Mouse (Mus musculus): ENCODE data around the gene Slc10a3.
"Not testable (repeated sequence)": the region's sequence is repeated elsewhere in the genome, so short reads cannot be mapped to it uniquely, and the experiment has no call there.

Slc10a3 gene

DNA sequence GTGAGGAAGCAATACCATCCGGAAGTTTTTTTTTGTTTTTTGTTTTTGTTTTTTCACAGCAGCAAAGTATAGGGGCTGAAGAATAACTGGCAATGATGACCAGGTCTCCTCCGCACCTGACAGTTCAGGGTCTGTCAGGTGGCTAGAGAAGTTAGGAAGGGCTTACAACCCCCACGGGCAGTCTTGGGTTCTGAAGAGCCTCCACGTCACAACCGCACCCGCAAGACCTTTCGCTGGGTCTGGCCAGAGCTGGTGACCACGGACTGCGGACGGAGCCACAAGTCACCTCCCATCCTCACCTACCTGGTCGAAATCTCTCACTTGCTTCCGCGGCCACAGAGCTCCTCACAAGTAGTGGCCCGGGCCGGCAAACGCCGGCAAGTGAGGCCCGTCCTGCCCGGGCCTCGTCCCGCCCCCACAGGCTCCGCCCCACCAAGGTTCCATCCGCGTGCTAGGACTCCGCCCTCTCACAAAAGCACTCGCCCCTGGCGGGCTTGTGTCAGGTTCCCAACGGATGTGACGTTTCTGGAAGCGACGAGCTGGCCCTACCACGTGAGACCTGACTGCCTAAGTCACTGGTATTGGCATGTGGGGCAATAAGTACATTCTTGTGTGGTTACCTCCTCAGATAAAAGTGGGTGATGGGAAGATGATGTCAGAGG lies at the start of gene Slc10a3, which contains the start of gene Ubl4a:
Slc10a3 (minus strand) TSS at position 462 of the 662 bp plus-strand sequence.
Ubl4a (minus strand) TSS at position 331 of the 662 bp plus-strand sequence.
- DNase-seq (ENCODE audit: low spot score) = peak; percentile 92

DNA sequence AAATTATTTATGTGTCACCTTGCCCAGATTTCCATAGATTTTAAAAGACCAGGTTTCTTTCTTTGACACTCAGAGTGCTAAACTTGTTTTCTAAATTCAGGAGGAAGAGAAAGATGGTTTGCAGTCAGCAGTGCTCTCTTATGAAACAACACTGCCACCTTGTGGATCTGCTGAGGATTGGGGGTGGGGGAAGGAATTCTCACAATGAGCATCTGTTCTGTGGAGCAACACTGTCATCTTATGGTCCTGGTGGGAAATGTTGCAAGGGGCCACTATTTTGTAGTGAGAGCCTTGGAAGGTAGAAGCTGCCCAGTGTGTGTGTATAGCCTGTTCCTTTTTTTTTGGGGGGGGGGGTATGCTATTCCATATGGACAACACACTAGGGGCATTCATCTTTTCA lies 40.2 kb upstream of the Slc10a3 start:
- DNase-seq (ENCODE audit: low spot score) = peak; percentile 71

DNA sequence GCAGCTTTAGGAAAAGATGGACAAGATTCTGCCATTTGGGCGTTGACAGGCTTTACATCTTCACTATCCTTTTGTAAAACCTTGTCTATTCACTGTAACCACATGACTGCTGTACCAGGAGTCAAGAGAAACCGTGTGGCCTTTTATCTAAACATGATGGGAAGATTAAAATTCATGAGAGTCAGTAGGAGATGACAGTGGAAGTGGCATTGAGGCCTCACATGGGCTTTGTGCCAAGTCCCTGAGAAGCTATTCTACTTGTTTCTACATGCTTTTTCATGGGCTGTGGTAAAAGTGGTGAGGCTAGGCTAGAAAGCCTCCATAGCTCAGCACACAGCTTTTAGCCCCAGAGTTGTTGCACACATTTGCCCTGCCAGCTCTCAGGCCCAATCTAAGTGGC lies 35.2 kb upstream of the Slc10a3 start:
- DNase-seq (ENCODE audit: low spot score) = no peak

DNA sequence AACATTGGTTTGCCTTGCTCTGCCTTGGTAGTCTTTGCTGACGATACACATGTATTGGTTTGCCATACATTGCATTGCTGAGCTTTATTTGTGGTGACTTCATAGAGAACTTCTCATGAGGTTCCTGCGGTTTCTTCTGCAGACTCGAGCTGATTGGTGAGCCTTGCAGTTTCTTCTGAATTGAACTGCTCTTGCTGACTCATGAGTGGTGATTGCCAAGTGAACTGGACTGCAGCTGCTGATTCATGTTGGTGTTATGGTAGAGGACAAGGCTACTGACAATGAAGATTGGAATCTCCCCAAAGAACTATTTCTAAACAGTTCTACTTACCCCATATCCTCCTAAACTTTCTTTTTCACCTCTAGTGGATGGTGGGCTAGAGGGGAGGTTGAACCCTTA lies 27.0 kb upstream of the Slc10a3 start:
- DNase-seq (ENCODE audit: low spot score) = no peak

DNA sequence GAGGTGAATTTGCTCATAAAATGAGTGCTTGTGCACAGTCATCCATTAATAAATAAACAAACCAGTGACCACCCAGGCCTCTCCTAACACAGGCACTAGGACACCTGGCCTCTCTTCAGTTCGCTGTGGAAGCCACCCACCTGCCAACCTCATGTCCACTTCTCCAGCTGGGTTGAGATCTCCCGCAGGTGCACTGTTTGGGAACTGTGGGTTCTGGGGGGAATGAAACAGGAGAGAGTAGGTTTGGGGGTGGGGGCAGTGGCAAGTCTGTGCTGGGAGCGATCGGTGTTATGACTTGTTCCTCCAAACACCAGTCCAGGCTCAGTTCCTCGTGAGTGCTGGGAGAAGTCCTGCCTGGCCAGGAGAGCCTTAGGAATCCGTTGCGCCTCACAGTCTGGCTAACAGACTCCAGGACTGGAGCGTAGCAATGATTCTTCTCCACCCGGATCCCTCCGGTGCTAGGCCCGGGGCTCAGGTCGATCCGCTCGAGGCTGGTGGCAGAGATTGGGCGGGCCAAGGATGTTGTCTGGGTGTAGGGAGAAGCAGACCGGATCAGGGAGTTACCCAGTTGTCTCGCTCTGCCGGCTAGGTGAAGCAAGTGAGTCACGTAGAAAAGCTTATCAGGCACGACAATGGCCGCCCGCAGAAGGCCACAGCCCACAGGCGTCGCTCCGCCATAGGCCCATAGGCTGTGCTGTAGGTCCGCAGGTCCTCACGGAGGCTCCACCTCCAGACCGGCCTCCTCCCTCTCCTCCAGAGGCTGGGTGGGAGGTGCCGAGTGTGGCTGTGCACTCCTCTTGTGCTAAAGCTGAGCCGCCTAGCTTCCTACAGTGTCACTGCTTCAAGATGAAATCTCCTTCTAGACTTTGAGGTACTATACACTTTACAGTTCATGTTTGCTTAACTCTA lies 19.6 kb upstream of the Slc10a3 start, which contains the start of the genes Fam3a and Ikbkg:
Fam3a (minus strand) TSS at position 738 of the 909 bp plus-strand sequence.
Ikbkg (plus strand) TSS at position 756 of the 909 bp plus-strand sequence.
- peak; percentile 94 for DNase-seq (ENCODE audit: low spot score)

DNA sequence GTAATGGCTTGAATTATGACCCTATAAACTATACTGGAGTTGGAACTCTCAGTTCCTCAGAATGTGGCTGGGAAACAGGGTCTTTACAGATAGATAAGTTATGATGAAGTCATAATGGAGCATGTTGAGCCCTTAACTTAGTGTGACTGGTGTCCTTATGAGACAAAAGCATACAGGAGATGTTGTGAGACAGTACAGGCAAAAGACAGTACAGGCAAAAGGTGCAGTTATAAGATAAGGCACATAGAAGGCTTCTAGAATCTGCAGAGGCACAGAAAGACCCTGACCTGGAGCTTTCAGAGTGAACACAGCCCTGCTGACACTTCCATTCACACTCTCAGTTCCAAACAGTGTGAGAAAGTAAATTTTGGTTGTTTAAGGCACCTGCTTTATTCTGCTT lies 15.0 kb upstream of the Slc10a3 start:
- no peak for DNase-seq (ENCODE audit: low spot score)

DNA sequence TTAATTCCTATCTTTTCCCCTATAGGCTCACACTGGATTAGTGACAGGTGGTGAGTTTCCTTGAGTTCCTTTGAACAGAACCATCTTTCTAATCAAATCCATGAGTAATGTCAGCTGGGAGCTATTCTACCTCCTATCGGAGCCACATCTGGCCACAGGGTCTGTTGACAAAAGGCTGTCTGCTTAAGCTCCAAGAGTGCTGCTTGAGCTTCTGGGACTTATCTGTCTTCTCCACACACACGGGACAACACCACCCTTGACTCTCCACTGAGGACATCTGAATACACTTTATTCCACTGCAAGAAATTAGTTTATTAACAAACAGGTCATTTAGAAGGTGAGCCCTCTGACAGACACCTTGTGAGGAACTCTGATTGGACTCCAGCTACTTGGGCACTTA lies 11.3 kb upstream of the Slc10a3 start:
- DNase-seq (ENCODE audit: low spot score) = no peak

DNA sequence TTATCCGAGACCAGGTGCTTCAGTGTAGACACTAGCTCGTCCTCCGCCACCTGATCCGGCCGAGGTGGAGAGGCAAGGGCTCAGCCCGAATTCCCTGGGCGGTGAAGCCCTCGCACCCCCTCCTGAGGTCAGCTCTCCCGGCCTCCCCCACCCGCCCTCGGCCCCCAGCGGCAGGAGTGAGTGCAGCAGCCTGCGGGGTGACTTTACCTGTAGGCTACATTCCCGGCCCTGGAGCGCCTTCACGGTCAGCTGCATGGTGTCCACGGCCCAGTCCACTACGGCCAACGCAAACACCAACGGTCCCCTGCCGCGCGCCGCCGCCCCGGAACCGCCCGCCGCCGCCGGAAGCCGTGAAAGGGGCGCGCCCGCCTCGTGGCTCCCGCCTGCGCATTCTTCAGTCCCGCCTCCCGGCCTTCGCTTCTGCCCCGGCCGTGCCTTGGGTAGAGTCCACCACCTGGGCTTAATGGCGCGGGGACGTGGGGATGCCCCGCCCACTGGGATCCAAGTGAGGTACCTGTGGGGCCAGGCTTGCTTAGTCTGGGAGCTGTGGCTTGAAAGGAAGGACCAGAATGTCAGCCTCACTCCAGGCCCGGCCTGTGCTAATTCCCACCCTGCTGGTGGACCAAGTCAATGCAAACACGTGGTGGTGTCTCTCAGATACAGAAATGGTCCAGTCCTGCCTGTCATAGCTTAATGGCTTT lies 4.8 kb downstream of the Slc10a3 start:
- peak; percentile 45 for DNase-seq (ENCODE audit: low spot score)

DNA sequence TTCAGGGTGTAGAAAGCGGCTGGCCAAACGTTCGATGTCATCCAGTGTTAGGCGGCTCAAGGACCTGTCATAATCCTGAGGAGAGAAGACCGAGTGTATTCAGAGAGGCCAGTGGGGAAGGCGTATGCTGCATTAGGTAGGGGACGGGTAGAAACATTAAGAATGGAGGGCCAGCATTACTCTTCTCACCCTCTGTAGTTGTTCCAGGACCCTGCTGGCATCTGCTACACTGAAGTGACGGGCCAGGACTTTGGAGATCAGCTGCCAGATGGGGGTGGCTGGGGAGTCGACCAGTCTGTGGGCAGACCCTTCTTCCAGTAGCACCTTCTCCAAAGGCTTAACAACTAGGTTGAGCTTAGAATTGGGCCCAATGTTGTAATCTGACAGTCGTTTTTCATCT lies 5.6 kb downstream of the Slc10a3 start:
- DNase-seq (ENCODE audit: low spot score) = no peak

DNA sequence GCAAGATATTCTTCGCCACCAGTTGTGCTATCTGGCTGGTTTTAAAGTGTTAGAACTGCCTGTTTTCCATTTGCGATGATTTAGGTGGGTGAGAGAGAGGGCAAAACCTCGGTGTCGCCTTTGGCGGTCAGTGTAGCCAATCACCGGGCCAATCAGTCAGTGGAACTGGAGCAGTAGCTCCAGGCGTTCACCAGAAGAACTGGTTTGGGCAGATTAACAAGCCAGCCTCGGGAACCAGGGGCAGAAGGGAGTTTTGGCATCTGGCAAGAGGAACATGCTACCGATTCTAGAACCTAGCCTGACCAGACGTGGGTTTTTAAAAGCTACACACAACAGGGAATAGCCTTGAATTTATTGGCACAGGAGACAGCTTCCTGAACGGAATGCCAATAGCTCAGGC lies 14.0 kb downstream of the Slc10a3 start:
- DNase-seq (ENCODE audit: low spot score) = no peak

DNA sequence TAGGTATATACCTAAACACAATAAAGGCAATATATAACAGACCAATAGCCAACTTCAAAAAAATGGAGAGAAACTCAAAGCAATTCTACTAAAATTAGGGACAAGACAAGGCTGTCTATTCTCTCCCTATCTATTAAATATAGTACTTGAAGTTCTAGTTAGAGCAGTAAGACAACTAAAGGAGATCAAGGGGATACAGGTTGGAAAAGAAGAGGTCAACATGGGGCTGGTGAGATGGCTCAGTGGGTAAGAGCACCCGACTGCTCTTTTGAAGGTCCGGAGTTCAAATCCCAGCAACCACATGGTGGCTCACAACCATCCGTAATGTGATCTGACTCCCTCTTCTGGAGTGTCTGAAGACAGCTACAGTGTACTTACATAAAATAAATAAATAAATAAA lies 16.1 kb downstream of the Slc10a3 start:
- DNase-seq (ENCODE audit: low spot score) = not testable (repeated sequence)

DNA sequence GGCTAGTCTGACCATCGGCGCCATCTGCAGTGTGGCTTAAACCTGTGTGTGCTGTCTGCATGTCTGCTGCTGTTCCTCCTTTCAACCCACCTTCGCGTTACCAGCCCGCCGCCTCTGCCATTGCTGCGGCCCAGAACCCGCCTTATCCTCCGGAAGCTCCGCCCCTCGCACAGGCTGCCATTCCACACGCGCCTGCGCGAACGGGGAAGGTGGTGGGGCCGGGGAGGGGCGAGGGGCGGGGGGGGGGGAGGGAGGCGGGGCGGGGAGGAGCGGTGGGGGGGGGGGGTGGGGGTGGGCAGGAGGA lies 19.7 kb downstream of the Slc10a3 start, which contains the start of gene Lage3:
Lage3 (minus strand) TSS at position 152 of the 304 bp plus-strand sequence.
- DNase-seq (ENCODE audit: low spot score) = peak; percentile 84

DNA sequence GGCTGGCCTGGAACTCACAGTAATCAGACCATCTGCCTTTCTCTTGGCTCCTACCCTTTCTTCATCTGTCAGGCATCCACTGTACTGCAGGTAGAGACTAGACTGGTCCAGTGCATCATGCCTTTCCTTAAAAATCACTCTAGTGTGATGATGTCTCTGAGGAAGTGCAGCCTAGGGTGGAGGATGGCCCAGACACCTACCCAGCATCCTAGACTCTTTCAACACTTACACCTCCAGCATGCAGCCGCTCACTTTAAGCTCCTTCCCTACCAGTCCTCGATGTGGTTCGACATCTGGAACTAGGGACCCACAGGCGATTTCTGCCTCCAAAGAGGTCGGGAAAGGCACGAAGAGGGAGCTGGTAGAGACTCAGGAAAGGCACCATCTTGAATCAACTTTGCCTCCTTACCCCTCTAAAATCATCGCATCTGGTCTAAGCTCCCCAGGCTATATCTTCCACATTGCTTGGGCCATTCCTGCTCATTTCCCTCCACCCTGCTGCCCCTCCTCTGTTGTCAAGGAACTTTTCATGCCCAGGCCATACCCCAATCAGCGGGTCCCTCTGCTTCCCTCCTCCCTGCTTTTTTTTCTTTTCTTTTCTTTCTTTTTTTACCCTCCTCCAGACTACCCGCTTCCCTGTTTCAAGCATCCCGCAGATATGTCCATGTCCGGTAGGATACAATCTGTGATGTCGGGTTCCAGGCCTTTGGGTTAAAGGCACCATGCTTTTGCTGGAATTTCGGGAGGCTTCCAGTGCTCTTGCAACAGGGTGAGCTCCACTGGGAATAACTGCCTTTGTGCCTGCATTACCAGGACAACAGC lies 20.3 kb downstream of the Slc10a3 start:
- DNase-seq (ENCODE audit: low spot score) = no peak

DNA sequence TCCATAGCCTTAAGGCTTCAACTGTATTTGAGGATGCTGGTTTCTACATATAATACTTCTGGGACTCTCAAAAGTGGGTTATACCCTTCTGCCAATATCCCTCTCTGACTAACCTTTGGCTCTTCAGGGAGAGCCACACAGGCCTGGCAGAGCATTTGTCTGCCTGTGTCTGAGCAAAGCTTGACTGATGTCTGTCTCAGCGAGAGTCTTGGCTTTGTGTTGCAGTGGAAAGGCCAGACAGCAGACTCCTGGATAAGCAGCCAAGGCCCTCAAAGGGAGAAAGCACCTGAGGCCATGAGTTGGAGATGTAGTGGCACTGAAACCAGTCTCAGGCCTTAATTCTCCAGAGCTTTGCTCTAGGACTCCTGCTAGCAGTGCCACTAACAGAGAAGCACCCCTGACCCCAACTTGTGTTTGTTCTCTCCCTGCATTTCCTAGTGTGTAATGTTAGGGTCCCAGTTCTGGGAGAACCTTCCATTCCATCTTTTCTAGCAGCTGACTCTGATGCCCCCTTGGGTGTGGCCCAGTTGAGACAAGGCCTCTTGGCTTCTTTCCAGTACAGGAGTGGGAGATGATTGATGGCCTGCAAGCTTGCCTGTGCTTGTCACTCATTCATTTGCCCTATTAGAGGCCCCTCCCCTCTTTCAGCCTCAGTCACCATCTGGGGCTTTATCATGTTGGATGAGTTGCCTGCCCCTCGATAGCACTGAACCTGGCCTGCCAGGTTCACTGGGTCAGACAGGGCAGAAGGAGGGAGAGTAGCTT lies 42.8 kb downstream of the Slc10a3 start:
- DNase-seq (ENCODE audit: low spot score) = no peak

DNA sequence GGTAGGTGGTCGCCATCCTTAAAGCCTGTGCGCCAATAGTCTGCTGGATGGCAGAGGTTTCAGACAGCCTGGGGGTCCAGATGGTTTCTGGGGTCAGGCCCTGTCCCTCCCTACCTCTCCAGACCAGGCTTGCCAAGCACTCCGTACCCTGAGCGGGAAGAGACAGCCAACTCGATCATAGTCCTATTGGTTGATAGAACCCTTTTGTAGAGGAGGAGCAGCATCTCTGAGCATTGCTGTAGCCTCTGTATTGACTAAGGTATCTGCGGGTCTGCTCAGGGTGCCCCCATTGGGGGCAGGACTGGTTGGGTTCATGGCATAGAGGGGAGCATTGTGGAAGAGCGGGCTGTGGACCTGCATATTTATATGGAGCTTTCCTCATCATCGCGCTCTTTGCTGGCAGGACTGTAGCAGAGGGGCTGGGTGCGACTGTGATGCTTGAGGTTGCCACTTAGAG lies 43.9 kb downstream of the Slc10a3 start:
- DNase-seq (ENCODE audit: low spot score) = no peak

DNA sequence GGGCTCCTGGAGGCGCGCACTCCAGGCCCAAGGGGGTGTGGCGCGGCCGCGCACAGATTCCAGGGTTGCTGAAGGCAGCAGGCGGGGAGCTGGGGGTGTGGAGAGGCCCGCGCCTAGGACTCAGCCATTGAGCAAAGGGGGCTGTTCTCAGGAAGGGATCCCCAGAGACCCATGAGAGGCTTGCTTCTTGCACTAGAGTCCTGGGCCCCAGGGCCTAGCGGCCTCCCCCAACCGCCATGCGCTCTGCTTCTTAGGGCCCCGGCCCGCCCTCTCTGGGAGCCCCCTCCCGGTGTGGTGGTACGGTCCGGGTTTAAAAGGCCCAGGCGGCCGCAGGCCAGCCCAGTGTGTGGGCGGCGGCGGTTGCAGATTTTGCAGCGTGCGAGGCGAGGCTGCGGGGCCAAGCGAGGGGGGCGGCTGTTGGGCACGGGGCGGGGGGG lies 44.4 kb downstream of the Slc10a3 start, which contains the start of gene Plxna3:
Plxna3 (plus strand) TSS at position 342 of the 437 bp plus-strand sequence.
- peak; percentile 68 for DNase-seq (ENCODE audit: low spot score)
